Mouse (Mus musculus) CH12.LX (cell line): ENCODE data around the gene Erfe.

Source experiments
- BHLHE40 ChIP-seq: IDR thresholded peaks from 2 replicates; pipeline ENCODE4 v1.6.1; 2011; ENCODE audit warnings: mild to moderate bottlenecking, low read depth, low read length, improper control_type of control experiment
- CTCF ChIP-seq, 2 experiments: IDR thresholded peaks in 1 of 2; conservative IDR thresholded peaks in 1 of 2; 2 replicates each; pipeline ENCODE4 v1.5.1; 2011 to 2012; ENCODE audit warnings: low read depth in 2 of 2, low read length in 2 of 2, improper control_type of control experiment in 1 of 2, inconsistent platforms in 1 of 2, mild to moderate bottlenecking in 1 of 2, moderate library complexity in 1 of 2
- EP300 ChIP-seq: IDR thresholded peaks from 2 replicates; pipeline ENCODE4 v1.6.1; 2011; ENCODE audit warnings: low read length, improper control_type of control experiment
- MXI1 ChIP-seq: IDR thresholded peaks from 2 replicates; pipeline ENCODE4 v1.6.1; 2011; ENCODE audit warnings: mild to moderate bottlenecking, low read depth, low read length, improper control_type of control experiment
- NELFE ChIP-seq: IDR thresholded peaks from 2 replicates; pipeline ENCODE4 v1.6.1; 2011; ENCODE audit warnings: low read depth, low read length, improper control_type of control experiment
- POLR2A ChIP-seq: IDR thresholded peaks from 2 replicates; pipeline ENCODE4 v1.6.1; 2011; ENCODE audit warnings: low read depth, mild to moderate bottlenecking, improper control_type of control experiment, low read length
- UBTF ChIP-seq: IDR thresholded peaks from 2 replicates; pipeline ENCODE4 v1.6.1; 2012; ENCODE audit warnings: low read depth, mild to moderate bottlenecking, inconsistent platforms, low read length, improper control_type of control experiment, moderate library complexity

DNA sequence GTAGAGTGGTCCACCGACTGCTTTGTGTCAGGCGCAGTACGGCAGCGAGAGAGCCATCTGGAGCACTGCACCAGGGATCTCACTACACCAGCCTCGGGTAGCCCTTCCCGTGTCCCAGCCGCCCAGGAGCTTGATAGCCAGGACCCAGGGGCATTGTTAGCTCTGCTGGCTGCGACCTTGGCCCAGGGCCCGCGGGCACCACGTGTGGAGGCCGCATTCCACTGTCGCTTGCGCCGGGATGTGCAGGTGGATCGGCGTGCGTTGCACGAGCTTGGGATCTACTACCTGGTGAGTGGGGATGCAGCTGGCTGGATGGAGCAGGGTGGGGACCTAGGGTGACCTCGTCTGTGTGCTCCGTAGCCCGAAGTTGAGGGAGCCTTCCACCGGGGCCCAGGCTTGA is 3.8 kb downstream of the Erfe start:
- TF ChIP-seq POLR2A: no peak
- TF ChIP-seq NELFE: no peak
- TF ChIP-seq MXI1: no peak
- no peak for TF ChIP-seq BHLHE40
- no peak for TF ChIP-seq EP300
- TF ChIP-seq UBTF: no peak
- TF ChIP-seq CTCF (conservative IDR thresholded peaks at IDR 0.05 in 1 of 2, IDR thresholded peaks at IDR 0.05 in 1 of 2; ENCODE audit: low read depth in 2 of 2, low read length in 2 of 2): no peak
